Mouse (Mus musculus): ENCODE results near the gene Gnb2. TPM values are rescaled to one million over a fixed set of nuclear protein-coding genes. Genes with fewer than 3 reads are reported as not detected.

Gene Gnb2
- total and polyA plus RNA-seq, 3 experiments: 548 to 550 TPM; not detected in 1

DNA sequence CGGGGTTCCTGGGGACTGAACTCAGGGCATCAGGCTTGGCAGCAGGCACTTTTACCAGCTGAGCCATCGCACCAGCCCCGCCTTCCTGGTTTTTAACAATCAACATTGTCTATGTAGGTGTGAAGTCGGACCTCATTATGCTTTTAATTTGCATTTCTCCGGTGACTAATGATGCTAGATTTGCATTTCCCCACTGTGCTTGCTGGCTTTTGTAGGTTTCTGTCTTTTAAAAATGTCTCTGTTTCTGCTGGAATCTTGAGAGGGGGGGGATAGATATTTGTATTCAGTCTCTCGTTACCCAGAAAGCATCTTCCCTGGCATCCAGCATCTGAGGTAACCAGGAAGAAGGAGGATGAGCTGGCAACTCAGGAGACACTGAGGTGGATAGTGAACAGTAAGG lies 28.2 kb upstream of the Gnb2 start:
- H3K4me3 ChIP-seq (ENCODE audit: control insufficient read depth in 1 of 2, insufficient read depth in 1 of 2, low read depth in 2 of 2, low read length in 2 of 2): no peak overlapping the region
- H3K27me3 ChIP-seq (ENCODE audit: control insufficient read depth in 1 of 2, insufficient read depth in 2 of 2, low read length in 2 of 2): peaks cover 11 to 36% of the 10 kb centered on the region in 2 experiments
- TF ChIP-seq TCF12 (IDR thresholded peaks at IDR 0.05; ENCODE audit: low read depth, low read length) (no peak), NRF1 (IDR thresholded peaks at IDR 0.05; ENCODE audit: insufficient read depth, low read depth, low read length, poor library complexity, severe bottlenecking) (no peak), RCOR1 (IDR thresholded peaks at IDR 0.05; ENCODE audit: low read depth, low read length) (no peak), ZMIZ1 (IDR thresholded peaks at IDR 0.05; ENCODE audit: low read depth, low read length) (no peak), E2F4 (IDR thresholded peaks at IDR 0.05; ENCODE audit: borderline replicate concordance, low read depth, low read length) (no peak), TAL1 (IDR thresholded peaks at IDR 0.05; ENCODE audit: low read length) (no peak), RAD21 (IDR thresholded peaks at IDR 0.05; ENCODE audit: low read depth, low read length) (no peak), CTCF (IDR thresholded peaks at IDR 0.05 in 2 of 3, conservative IDR thresholded peaks at IDR 0.05 in 1 of 3; ENCODE audit: control insufficient read depth in 1 of 3, insufficient read depth in 1 of 3, low read depth in 2 of 3, low read length in 3 of 3, poor library complexity in 1 of 3, severe bottlenecking in 1 of 3) (no peak)
- H3K36me3 ChIP-seq (ENCODE audit: control insufficient read depth in 1 of 2, insufficient read depth in 2 of 2, low read length in 2 of 2): no peaks in the 10 kb centered on the region
- H3K79me2 ChIP-seq (ENCODE audit: control insufficient read depth, insufficient read depth, low read length, poor library complexity): no peaks in the 10 kb centered on the region
- no peaks in the 10 kb centered on the region for H3K9me3 ChIP-seq (replicated peaks; ENCODE audit: insufficient read depth, low read length)
- no peak overlapping the region for H3K9ac ChIP-seq (ENCODE audit: control insufficient read depth, low read depth, low read length, poor library complexity, severe bottlenecking)
- no peak for DNase-seq (ENCODE audit: low read depth, low spot score)
- no peak overlapping the region for H3K27ac ChIP-seq (ENCODE audit: control insufficient read depth, low read depth, low read length)
- no peaks in the 10 kb centered on the region for H3K4me1 ChIP-seq (ENCODE audit: control insufficient read depth in 1 of 2, insufficient read depth in 2 of 2, low read length in 2 of 2)

DNA sequence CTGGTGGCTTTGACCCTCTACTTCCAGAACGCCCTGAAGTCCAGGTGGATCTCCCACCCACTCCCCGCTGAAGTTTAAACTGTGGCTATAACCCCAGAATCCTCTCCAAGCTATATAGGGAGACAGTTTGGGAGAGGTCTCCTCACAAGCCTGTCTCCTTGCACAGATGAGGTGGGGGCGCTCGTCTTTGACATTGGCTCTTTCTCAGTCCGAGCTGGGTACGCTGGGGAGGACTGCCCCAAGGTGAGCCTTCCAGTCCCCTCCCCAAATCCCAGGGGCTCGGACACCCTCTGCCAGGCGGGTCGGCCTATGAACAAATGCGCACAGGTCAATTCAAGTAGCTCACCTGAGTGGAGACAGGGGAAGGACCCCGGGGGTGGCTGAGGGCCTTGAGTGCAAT lies 20.6 kb upstream of the Gnb2 start:
- TF ChIP-seq MAX (IDR thresholded peaks at IDR 0.05; ENCODE audit: low read length) (no peak), MEF2A (IDR thresholded peaks at IDR 0.05; ENCODE audit: extremely low read depth, insufficient replicate concordance, low read depth, low read length, poor library complexity, severe bottlenecking) (no peak), BHLHE40 (IDR thresholded peaks at IDR 0.05; ENCODE audit: borderline replicate concordance, low read depth, low read length) (no peak), KAT2A (conservative IDR thresholded peaks at IDR 0.05; ENCODE audit: low read depth, low read length) (no peak), CHD1 (IDR thresholded peaks at IDR 0.05; ENCODE audit: low read depth, low read length) (no peak), EP300 (IDR thresholded peaks at IDR 0.05; ENCODE audit: low read depth in 1 of 2, low read length in 2 of 2) (no peak), NRF1 (IDR thresholded peaks at IDR 0.05; ENCODE audit: insufficient read depth, low read depth, low read length, poor library complexity, severe bottlenecking) (no peak), ZKSCAN1 (IDR thresholded peaks at IDR 0.05; ENCODE audit: low read depth, low read length) (no peak), USF1 (IDR thresholded peaks at IDR 0.05; ENCODE audit: low read depth, low read length) (no peak), UBTF (IDR thresholded peaks at IDR 0.05; ENCODE audit: borderline replicate concordance, insufficient read depth, low read depth, low read length) (no peak), ZMIZ1 (IDR thresholded peaks at IDR 0.05; ENCODE audit: low read depth, low read length) (no peak), RAD21 (IDR thresholded peaks at IDR 0.05; ENCODE audit: low read depth, low read length) (no peak), SIN3A (IDR thresholded peaks at IDR 0.05; ENCODE audit: low read length) (no peak), CTCF (IDR thresholded peaks at IDR 0.05 in 2 of 3, conservative IDR thresholded peaks at IDR 0.05 in 1 of 3; ENCODE audit: control insufficient read depth in 1 of 3, insufficient read depth in 1 of 3, low read depth in 2 of 3, low read length in 3 of 3, poor library complexity in 1 of 3, severe bottlenecking in 1 of 3) (no peak), MYC (IDR thresholded peaks at IDR 0.05; ENCODE audit: low read depth, low read length) (no peak), E2F4 (IDR thresholded peaks at IDR 0.05; ENCODE audit: borderline replicate concordance, low read depth, low read length) (no peak)
- H3K9me3 ChIP-seq (replicated peaks; ENCODE audit: insufficient read depth, low read length): no peaks in the 10 kb centered on the region
- no peak overlapping the region for H3K4me3 ChIP-seq (ENCODE audit: control insufficient read depth in 1 of 2, insufficient read depth in 1 of 2, low read depth in 2 of 2, low read length in 2 of 2)
- H3K9ac ChIP-seq (ENCODE audit: control insufficient read depth, low read depth, low read length, poor library complexity, severe bottlenecking): no peak overlapping the region
- H3K27me3 ChIP-seq (ENCODE audit: control insufficient read depth in 1 of 2, insufficient read depth in 2 of 2, low read length in 2 of 2): peaks cover 7 to 16% of the 10 kb centered on the region in 2 experiments
- H3K79me2 ChIP-seq (ENCODE audit: control insufficient read depth, insufficient read depth, low read length, poor library complexity): no peaks in the 10 kb centered on the region
- H3K4me1 ChIP-seq (ENCODE audit: control insufficient read depth in 1 of 2, insufficient read depth in 2 of 2, low read length in 2 of 2): 0 out of 4 replicates have a peak, but pooled peaks cover 0 to 4% of the 10 kb centered on the region in 2 experiments
- no peak overlapping the region for H3K27ac ChIP-seq (ENCODE audit: control insufficient read depth, low read depth, low read length)
- DNase-seq (ENCODE audit: low read depth, low spot score): no peak
- no peaks in the 10 kb centered on the region for H3K36me3 ChIP-seq (ENCODE audit: control insufficient read depth in 1 of 2, insufficient read depth in 2 of 2, low read length in 2 of 2)
